Mouse (Mus musculus): ENCODE data around the gene Mcmbp. TPM values are rescaled to one million over a fixed set of nuclear protein-coding genes. Genes with fewer than 3 reads are reported as not detected.
"Not testable (repeated sequence)": the region's sequence is repeated elsewhere in the genome, so short reads cannot be mapped to it uniquely, and the experiment has no call there.

Gene Mcmbp
- polyA plus RNA-seq, 1 experiment from 2014 or later, result 52.5 TPM

DNA sequence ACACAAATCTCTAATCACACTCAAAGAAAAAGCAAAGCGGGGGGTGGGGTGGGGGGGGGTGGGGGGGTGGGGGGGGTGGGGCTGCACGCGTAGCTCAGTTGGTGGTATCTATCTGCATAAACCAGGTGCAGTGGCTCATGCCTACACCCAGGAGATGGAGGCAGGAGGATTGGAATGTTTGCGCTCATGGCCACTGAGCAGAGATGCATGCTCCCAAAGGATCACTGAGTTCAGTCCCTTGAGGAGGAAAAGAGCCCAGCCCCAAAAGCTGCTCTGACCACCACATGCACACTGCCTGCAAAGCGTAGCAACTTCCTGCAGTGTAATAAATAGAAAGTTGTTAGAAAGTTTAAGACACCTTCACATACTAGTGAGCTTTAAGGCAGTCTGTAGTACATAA, 12.6 kb downstream of the Mcmbp start:
- TF ChIP-seq CTCF (IDR thresholded peaks at IDR 0.05; ENCODE audit: low read depth), result no peak
- DNase-seq (ENCODE audit: low spot score), result no peak
- Histone ChIP-seq H3K9ac (ENCODE audit: low read depth, low read length) (no peak overlapping the region), H3K36me3 (ENCODE audit: insufficient read depth, low read length) (peaks cover 9% of the 10 kb centered on the region; the same call in 1 of the 2 replicates), H3K4me1 (replicated peaks; ENCODE audit: insufficient read depth, low read length) (peaks cover 4% of the 10 kb centered on the region; the same call in 1 of the 2 replicates), H3K4me2 (ENCODE audit: low read length) (no peak overlapping the region), H3K27me3 (ENCODE audit: insufficient read depth, low read length) (no peaks in the 10 kb centered on the region), H3K4me3 (replicated peaks; ENCODE audit: low read depth, low read length) (no peak overlapping the region), H3K9me3 (replicated peaks; ENCODE audit: low read length) (no peaks in the 10 kb centered on the region), H3K27ac (no peak overlapping the region)
- no peak for ATAC-seq (replicated peaks; ENCODE audit: low FRiP score, low read depth)
- WGBS, result 70% methylated on average over 5 of the region's 5 CpGs

GRCm38 (mm10) chr7:128726999-128727398, 13.3 kb downstream of the Mcmbp start:
- peaks cover 16% of the 10 kb centered on the region; the same call in 1 of the 2 replicates for H3K36me3 ChIP-seq (ENCODE audit: insufficient read depth, low read length)
- H3K4me2 ChIP-seq (ENCODE audit: low read length), result no peak overlapping the region
- H3K4me3 ChIP-seq (replicated peaks; ENCODE audit: low read depth, low read length), result no peak overlapping the region
- H3K27ac ChIP-seq, result no peak overlapping the region
- H3K9me3 ChIP-seq (replicated peaks; ENCODE audit: low read length), result no peaks in the 10 kb centered on the region
- H3K4me1 ChIP-seq (replicated peaks; ENCODE audit: insufficient read depth, low read length), result 0 out of 2 replicates have a peak, but pooled peaks cover 4% of the 10 kb centered on the region
- peak; percentile 13; the same call in 1 of the 2 replicates for TF ChIP-seq CTCF (IDR thresholded peaks at IDR 0.05; ENCODE audit: low read depth)
- WGBS, result 78% methylated on average over 10 of the region's 10 CpGs
- H3K9ac ChIP-seq (ENCODE audit: low read depth, low read length), result no peak overlapping the region
- DNase-seq (ENCODE audit: low spot score) (no peak), ATAC-seq (replicated peaks; ENCODE audit: low FRiP score, low read depth) (no peak)
- no peaks in the 10 kb centered on the region for H3K27me3 ChIP-seq (ENCODE audit: insufficient read depth, low read length)

DNA sequence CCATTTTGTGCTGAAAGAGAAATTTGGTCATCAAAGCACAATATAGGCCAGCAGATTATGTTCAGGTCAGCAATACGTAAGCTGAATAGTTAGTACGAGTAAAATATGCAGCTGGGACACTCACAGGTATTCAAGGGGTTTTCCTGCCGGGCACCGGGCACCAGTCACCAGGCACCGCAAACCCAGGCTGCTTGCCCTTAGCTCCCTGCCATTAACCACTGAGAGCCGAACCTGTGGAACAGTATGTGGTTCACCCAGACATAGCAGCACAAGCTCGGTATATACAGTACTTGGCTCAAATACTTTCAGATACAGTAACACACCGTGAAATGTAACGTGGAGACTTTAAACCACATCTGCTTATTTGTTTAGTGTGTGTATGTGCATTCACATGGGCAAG, 15.1 kb downstream of the Mcmbp start:
- Histone ChIP-seq H3K4me1 (replicated peaks; ENCODE audit: insufficient read depth, low read length) (0 out of 2 replicates have a peak, but pooled peaks cover 4% of the 10 kb centered on the region), H3K36me3 (ENCODE audit: insufficient read depth, low read length) (peaks cover 20% of the 10 kb centered on the region; the same call in 1 of the 2 replicates), H3K9me3 (replicated peaks; ENCODE audit: low read length) (no peaks in the 10 kb centered on the region), H3K27me3 (ENCODE audit: insufficient read depth, low read length) (no peaks in the 10 kb centered on the region), H3K4me3 (replicated peaks; ENCODE audit: low read depth, low read length) (no peak overlapping the region), H3K9ac (ENCODE audit: low read depth, low read length) (no peak overlapping the region), H3K27ac (0 out of 2 replicates have a peak overlapping the region, but pooled peaks have one; percentile 3), H3K4me2 (ENCODE audit: low read length) (no peak overlapping the region)
- DNase-seq (ENCODE audit: low spot score), result no peak
- ATAC-seq (replicated peaks; ENCODE audit: low FRiP score, low read depth), result no peak
- no peak for TF ChIP-seq CTCF (IDR thresholded peaks at IDR 0.05; ENCODE audit: low read depth)
- WGBS, result 80% methylated on average over 9 of the region's 9 CpGs

DNA sequence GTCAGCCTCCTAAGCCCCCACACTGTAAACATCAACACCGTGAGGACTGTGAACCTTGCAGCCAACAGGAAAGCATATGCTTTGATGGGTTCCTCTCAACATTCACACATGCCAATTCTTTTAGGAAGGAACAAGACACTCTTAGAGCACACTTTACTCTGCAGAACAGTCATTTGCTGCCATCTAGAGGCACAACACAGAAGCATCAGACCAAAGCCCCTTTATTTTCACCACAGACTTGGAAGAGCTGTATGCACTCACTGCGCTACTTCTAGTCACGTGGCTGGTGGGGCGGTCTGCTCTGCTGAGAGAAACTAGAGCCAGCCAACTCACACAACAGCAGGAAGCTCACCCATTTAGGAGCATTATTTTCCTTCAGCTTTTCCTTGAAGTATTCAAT, 15.5 kb downstream of the Mcmbp start:
- Histone ChIP-seq H3K4me3 (replicated peaks; ENCODE audit: low read depth, low read length) (no peak overlapping the region), H3K9me3 (replicated peaks; ENCODE audit: low read length) (no peaks in the 10 kb centered on the region), H3K4me1 (replicated peaks; ENCODE audit: insufficient read depth, low read length) (0 out of 2 replicates have a peak, but pooled peaks cover 4% of the 10 kb centered on the region), H3K36me3 (ENCODE audit: insufficient read depth, low read length) (peaks cover 22% of the 10 kb centered on the region; the same call in 1 of the 2 replicates), H3K27me3 (ENCODE audit: insufficient read depth, low read length) (no peaks in the 10 kb centered on the region), H3K4me2 (ENCODE audit: low read length) (no peak overlapping the region), H3K9ac (ENCODE audit: low read depth, low read length) (no peak overlapping the region), H3K27ac (0 out of 2 replicates have a peak overlapping the region, but pooled peaks have one; percentile 3)
- peak; percentile 93 for ATAC-seq (replicated peaks; ENCODE audit: low FRiP score, low read depth)
- DNase-seq (ENCODE audit: low spot score), result peak; percentile 96
- TF ChIP-seq CTCF (IDR thresholded peaks at IDR 0.05; ENCODE audit: low read depth), result peak; percentile 87
- WGBS, result 21% methylated on average over 4 of the region's 4 CpGs

- no peak for DNase-seq (ENCODE audit: low spot score)
Observed at GRCm38 (mm10) chr7:128717991-128718390, 22.3 kb downstream of the Mcmbp start.

DNA sequence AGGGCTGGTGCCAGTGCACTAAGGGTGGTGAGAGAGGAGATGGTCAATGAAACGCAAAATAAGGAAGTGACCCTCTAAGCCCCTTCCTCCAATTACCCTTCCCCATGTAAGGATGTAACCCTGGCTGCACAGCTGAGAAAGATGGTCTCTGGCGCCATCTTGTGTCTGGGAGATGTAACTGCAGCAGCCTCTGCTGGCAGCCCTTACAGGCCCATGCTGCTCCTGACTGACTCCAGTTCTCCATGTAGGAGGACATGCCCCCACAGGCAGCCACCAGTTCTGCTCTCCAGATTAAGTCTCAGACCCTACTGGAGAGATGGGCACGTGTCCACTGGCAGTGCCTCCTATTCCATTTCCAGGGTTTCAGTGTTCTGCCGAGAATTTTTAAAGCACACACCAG, 34.6 kb downstream of the Mcmbp start:
- ATAC-seq (replicated peaks; ENCODE audit: low FRiP score, low read depth), result peak; percentile 80
- DNase-seq (ENCODE audit: low spot score), result peak; percentile 85
- Histone ChIP-seq H3K4me1 (replicated peaks; ENCODE audit: insufficient read depth, low read length) (no peaks in the 10 kb centered on the region), H3K4me3 (replicated peaks; ENCODE audit: low read depth, low read length) (no peak overlapping the region), H3K27ac (no peak overlapping the region), H3K4me2 (ENCODE audit: low read length) (no peak overlapping the region), H3K36me3 (ENCODE audit: insufficient read depth, low read length) (peaks cover 78% of the 10 kb centered on the region), H3K27me3 (ENCODE audit: insufficient read depth, low read length) (no peaks in the 10 kb centered on the region), H3K9ac (ENCODE audit: low read depth, low read length) (no peak overlapping the region), H3K9me3 (replicated peaks; ENCODE audit: low read length) (no peaks in the 10 kb centered on the region)
- peak; percentile 93 for TF ChIP-seq CTCF (IDR thresholded peaks at IDR 0.05; ENCODE audit: low read depth)
- 18% methylated on average over 4 of the region's 4 CpGs for WGBS

More at GRCm38 (mm10) chr7:128717991-128718390, 22.3 kb downstream of the Mcmbp start:
- ATAC-seq (replicated peaks; ENCODE audit: low FRiP score, low read depth), result no peak
- no peak for TF ChIP-seq CTCF (IDR thresholded peaks at IDR 0.05; ENCODE audit: low read depth)
- Histone ChIP-seq H3K9me3 (replicated peaks; ENCODE audit: low read length) (no peaks in the 10 kb centered on the region), H3K9ac (ENCODE audit: low read depth, low read length) (no peak overlapping the region), H3K27ac (no peak overlapping the region), H3K27me3 (ENCODE audit: insufficient read depth, low read length) (no peaks in the 10 kb centered on the region), H3K4me3 (replicated peaks; ENCODE audit: low read depth, low read length) (no peak overlapping the region), H3K4me1 (replicated peaks; ENCODE audit: insufficient read depth, low read length) (no peaks in the 10 kb centered on the region), H3K36me3 (ENCODE audit: insufficient read depth, low read length) (peaks cover 69% of the 10 kb centered on the region), H3K4me2 (ENCODE audit: low read length) (no peak overlapping the region)
- 70% methylated on average over 4 of the region's 4 CpGs for WGBS

- H3K9me3 ChIP-seq (replicated peaks; ENCODE audit: low read length); H3K4me2 ChIP-seq (ENCODE audit: low read length); ATAC-seq (replicated peaks; ENCODE audit: low FRiP score, low read depth); H3K4me1 ChIP-seq (replicated peaks; ENCODE audit: insufficient read depth, low read length); H3K4me3 ChIP-seq (replicated peaks; ENCODE audit: low read depth, low read length); DNase-seq (ENCODE audit: low spot score); H3K27me3 ChIP-seq (ENCODE audit: insufficient read depth, low read length); H3K9ac ChIP-seq (ENCODE audit: low read depth, low read length); H3K27ac ChIP-seq: not testable (repeated sequence)
- WGBS, result 90% methylated on average over 6 of the region's 6 CpGs
- H3K36me3 ChIP-seq (ENCODE audit: insufficient read depth, low read length), result peaks cover 55% of the 10 kb centered on the region
Observed at GRCm38 (mm10) chr7:128699959-128700358, 40.3 kb downstream of the Mcmbp start.

Measured in kidney, postnatal 0 days (tissue).